Mouse (Mus musculus): ENCODE measurements around the gene Lztfl1. TPM values are rescaled to one million over a fixed set of nuclear protein-coding genes. Genes with fewer than 3 reads are reported as not detected.
"Not testable (repeated sequence)": the region's sequence is repeated elsewhere in the genome, so short reads cannot be mapped to it uniquely, and the experiment has no call there.

The Lztfl1 gene
- 43.7 and 46.3 TPM in 2 replicates for total RNA-seq (2021)
- long read RNA-seq, experiment 1, full-length matches to known transcripts, result 26 of 45 reads
- long read RNA-seq, experiment 1, partial matches to known transcripts, result 14 of 45 reads
- long read RNA-seq, experiment 1, other reads (novel, unspliced or antisense), result 5 of 45 reads
- long read RNA-seq, experiment 2, full-length matches to known transcripts, result 19 of 23 reads
- long read RNA-seq, experiment 2, partial matches to known transcripts, result 4 of 23 reads
- long read RNA-seq, experiment 2, other reads (novel, unspliced or antisense), result 0 of 23 reads

DNA sequence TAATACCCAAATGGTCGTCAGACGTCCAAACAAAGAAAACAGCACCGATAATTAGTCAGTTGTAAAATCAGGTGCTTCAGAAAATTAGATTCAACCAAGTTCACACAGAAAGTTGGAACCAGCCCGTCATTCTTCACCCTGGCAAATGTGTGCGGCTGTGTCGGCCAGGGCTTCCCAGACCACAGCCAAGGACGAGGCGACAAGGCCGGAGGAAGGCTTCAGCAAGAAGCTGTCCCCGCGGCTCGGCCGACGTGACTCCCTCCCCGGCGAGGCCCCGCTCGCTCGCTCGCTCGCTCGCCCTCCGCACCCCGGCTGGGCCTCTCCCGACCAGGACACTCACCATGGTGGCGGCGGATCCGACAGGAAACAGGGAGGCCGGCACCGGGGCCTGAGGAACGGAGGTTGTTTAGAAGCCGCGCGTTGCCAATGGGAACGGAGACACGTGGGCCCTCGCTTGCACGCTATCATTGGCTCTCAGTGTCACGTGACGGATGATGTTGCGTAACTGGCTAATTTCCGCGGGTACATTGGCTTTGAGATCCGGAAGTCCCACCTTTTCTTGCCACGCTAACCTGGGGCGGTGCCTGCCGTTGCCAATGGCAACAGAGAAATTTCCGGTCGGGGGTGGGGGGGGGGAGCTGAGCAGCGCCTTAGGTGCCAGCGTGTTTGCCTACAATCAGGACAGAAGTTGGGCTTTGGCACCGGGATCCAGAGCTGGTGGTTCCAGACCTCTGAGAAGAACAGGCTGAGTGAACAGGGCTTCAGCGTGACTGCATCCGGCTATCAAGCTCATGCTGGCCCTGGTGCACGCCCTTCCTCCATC lies at the start of gene Lztfl1:
Lztfl1 (minus strand) TSS at position 512 of the 823 bp plus-strand sequence.
- DNase-seq, result peak; percentile 98

DNA sequence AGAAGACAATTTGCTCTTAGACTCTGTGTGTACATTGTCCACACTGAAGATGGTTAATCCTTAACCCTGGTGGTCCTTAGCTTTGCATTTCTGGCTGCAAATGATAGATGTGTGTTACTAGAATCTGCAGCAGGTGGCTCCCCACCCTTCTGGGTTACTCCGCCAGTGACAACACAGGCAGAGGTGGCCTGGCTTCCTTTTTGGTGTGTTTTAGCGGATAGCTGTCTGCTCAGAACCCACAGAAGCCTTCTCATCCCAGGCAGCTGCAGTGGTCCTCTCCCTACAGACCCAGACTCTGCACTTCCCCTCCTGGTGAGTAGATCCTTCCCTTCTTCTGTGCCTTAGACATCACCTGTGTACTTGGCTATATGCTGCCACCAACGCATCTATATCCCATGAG lies 49.5 kb upstream of the Lztfl1 start:
- DNase-seq, result no peak

DNA sequence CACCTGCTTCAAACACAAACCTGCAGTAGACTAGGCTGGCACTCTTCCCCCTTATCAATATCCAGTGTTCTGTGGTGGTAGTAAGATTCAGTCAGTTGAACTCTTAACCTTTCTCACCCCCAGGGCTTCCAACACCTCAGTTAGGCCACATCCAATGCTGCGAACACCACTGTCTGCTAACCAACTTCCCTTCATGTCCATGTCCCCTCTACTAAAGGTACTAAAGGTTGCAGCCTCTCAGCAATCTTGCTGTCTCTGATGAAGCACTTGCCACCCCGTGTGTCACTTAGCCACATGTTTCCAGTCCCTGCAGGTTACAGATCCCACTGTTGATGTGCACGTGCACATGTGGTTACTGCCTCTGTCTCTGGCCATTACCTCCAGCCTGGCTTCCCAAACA lies 46.3 kb upstream of the Lztfl1 start:
- no peak for DNase-seq

DNA sequence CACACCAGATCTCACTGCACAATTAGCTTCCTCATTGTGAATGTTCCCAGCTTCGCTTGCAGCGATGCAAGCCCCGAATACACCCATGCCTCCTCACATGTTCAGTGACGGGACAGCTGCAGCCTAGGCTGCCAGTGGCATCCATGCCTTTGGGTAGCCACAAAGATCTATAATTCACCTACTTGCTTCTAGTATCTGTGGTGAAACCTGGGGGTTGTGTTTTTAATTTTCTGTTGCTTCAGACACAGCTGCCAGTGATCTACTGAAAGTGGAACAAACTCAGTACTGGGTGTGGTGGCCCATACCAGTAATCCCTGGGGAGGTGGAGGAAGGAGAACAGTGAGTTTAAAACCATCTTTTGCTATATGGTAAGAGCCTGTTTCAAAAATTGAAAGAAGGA lies 45.4 kb upstream of the Lztfl1 start:
- peak; percentile 10 for DNase-seq

DNA sequence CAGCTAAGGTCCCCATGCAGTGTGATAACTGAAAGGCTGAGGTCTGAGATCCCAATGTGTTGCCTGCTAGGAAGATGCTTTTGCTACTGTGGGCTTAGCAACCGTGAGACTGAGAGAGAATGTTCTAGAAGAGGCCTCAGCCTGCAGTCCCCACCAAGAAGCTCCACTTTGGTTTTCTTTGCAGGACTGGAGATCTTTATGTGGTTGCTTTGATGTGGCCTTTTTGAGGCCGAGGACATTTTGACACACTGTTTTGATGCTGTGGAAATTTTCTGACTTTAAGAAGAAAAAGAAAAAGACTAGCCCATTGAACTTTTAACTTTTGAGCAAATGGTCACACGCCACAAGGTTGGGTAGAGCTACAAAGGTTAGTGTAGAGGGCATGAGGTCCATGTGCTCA lies 43.3 kb upstream of the Lztfl1 start:
- DNase-seq, result no peak

DNA sequence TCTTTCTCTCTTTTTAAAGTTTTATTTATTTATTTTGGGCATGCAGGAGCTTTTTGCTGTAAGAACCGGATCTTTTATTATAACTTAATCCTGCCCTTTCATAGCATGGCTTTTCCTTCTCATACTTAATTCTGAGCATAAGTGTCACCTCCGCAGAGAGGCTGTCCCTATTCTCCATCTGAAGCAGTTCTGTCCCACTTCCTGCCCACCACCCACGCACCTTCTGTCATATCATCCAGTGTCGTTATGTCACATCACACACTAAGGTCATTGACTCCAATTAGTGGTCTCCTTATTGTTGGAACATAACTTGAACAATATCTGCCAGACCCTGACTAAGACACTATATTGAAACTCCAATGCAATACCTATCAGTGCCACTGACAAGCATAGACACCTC lies 41.1 kb upstream of the Lztfl1 start:
- DNase-seq, result no peak

DNA sequence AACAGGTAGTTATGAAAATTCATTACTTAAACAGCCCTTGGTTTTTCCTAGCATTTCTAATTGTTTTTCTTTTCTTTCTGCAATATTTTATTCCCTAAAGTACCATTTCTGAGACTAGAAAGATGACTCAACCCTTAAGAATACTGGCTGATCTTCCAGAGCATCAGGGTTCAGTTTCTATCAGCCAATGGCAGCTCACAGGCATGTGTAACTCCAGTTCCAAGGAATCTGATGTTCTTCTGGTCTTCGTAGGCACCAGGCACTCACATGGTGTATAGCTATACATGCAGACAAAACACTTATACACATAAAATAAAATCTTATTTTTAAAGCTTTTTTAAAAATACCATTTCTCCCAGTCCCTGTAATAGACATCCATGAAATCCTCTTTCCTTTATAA lies 40.7 kb upstream of the Lztfl1 start:
- no peak for DNase-seq

DNA sequence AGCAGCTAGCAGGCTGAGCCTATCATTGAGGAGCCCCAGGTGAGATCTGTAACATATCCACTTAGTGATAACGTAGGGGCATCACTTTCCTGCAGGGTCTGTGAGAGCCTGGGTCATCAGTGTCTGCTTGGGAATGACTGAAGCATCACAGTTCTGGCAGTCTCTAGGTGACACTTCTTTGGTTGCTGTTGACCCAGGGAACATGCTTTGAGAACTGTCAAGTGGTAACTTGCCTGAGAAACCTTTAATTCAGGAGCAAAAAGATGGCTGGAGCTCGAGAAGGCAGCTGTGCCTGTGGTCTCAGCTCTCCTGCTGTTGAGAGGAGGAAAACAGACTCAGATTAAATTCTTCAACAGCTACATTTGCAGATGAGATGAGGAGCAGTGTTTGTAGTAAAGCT lies 39.8 kb upstream of the Lztfl1 start:
- no peak for DNase-seq

DNA sequence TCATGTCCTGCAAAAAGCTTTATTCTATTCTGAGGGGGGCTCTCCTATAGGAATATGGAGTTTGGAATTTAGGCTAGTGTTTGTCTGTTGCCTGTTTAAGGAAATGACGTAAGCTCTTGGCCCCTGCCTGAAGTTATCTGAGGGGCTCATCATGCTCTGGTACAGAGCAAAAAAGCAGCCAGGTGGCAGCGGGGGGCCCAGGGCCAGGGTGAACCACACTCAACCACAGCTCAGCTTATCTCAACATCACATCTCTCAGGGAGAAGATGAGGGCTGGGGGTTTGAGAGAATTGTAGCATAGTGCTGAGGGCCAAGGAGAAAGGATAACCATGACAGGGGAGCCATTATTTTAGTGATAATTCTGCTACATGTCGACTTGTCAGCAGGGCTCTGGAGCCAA lies 39.3 kb upstream of the Lztfl1 start:
- DNase-seq, result no peak

DNA sequence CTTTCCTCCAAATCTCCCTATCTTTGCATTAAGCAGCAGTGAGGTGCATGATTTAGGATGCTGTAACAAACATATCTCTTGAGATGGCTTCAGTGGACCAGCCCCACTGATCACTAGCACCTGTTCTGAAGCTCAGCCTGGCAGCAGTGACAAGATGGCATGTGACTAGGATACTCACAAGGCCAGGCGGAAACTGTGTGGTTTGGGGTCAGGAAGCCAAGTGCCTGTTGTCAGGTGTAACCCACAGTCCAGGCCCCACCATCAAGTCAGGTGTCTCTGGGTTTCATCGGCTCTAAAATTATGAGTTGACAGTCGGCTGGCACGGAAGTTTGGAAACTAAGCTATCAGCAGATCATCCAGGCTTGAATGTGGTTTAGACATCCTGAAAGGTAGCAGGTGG lies 36.8 kb upstream of the Lztfl1 start:
- DNase-seq, result peak; percentile 18

DNA sequence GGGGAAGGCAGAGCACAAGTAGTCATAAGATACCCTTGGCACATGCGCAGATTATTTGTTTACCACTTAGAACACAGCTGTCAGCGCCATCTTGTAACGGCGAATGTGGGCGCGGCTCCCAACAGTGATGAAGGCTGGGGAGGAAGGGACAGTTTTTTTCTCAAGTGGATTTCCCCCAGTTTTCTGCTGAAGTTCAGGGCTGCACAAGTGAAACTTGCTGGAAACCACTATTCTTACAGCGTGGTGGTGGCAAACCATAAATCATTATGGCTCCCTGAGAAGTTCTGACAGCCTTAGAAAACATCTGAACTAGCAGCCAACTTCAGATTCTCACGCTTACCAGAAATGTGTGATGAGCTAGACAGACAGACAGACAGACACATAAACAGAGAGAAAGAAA lies 32.2 kb upstream of the Lztfl1 start:
- DNase-seq, result not testable (repeated sequence)

DNA sequence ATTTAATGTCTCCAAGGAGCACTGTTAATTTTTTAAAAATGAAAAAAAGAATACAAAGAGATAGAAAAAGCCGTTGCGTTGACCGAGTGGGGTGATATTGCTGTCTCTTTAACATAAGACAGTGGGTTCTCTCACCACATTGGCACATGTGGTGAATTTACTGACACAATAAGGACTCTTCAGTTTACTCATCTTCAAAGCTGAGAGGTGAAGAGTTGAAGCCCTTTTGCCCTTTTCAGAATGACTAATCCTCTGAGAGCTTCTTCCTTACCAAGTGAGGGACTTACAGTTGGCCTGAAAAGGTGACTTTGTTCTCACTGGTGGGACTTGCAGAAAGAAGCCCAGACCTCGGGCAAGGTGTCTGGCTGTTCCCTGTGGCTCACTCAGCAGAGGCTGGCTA lies 23.3 kb upstream of the Lztfl1 start:
- no peak for DNase-seq

DNA sequence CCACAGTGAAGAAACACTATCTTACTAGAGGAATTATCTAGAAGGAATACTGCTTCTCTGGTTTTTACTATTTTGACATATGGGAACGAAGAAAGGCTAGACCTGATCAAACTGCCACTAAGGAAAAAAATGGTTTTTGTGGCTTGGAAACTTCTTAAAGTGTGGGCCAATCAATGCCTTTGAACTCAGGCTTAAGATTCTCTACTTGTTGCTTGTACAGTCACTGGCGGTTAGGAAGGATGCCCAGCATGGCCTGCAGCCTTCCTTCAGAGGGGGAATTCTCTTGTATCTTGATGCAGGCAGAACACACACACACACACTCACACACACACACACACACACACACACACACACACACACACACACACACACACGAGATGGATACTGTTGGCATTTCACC lies 16.6 kb upstream of the Lztfl1 start:
- no peak for DNase-seq

DNA sequence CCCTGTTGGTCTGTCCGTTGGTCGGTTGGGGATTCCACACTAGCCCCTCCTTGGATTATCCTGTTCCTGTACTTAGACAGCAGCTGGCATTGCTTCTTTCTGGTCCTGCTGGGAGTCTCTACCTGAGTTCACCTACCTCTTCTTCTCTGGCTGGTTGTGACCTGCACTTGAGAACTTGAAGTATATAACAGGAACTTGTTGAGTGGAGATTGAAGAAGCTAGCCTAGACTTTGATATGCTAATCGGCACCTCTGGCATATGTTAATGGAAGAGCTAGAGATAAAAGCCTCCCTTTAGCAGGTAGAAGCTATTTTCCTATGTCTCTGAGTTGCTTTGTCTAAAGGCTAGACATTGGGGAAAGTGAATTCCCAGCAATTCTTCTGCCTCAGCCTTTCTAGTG lies 13.8 kb upstream of the Lztfl1 start:
- no peak for DNase-seq

DNA sequence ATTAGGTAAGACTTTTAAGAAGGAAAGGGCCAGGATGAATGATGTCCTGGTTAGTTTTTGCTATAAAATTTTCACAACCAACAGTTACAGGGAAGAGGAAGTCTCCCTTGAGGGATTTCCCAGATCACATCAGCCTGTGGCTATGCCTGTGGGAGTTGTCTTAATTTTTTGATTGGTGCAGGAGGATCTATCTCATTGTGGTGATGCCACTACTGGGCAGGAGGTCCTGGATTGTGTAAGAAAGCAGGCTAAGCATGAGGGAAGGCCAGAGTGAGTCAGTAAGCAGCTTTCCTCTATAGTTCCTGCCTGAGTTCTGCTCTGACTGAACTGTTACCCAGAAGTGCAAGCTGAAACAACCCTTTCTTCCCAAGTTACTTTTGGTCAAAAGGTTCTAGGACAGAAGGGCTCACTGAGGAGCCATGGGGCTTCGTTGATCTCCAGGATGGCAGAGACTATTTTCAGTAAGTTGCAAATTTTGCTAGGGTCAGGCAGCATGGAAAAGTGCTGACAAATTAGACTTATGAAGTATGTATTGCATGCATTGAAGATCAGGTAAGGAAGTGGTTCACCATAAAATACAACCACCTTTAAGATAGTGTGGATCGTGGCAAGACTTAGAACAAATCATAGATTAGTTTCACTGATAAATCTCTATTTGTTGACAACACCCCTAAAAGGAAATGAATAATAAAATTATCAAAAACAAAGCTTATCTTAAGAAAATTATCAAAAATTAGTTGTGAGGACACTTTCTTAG lies 5.4 kb upstream of the Lztfl1 start:
- DNase-seq, result no peak

DNA sequence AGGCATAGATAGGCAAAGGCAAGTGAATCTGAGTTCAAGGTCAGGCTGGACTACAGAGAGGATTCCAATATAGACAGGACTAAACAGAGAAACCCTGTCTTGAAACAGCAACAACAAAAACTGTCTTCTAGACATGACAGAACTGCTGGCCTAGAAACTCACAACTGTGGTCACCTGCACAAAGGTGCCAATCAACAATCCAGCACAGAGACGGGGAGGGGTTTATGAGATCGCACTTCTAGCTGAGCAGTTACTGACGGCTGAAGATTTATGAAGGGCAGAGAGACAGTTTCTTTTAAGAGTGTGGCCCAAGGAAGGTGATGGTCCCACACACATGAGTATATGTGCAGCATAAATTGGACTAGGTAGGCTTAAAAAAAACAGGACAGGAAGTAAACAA lies 1.2 kb downstream of the Lztfl1 start:
- DNase-seq, result peak; percentile 13

DNA sequence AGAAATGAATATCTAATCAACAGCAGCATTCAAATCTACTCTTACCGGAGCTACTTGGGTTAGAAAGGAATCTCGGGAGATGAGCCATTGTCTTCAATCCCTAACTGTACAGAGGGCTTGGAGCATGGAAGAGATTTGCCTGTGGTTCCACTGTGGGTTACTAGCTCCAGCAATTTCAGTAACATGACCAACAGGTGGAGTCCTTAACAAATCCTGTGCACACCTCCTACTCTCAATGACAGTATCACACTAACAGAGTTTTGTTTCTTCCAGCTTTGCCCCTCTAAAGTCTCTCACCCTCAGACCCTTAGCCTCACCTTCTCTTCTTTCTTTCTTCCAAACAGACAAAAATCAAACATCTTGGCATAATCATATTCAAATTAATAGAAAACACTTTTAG lies 4.4 kb downstream of the Lztfl1 start:
- no peak for DNase-seq

DNA sequence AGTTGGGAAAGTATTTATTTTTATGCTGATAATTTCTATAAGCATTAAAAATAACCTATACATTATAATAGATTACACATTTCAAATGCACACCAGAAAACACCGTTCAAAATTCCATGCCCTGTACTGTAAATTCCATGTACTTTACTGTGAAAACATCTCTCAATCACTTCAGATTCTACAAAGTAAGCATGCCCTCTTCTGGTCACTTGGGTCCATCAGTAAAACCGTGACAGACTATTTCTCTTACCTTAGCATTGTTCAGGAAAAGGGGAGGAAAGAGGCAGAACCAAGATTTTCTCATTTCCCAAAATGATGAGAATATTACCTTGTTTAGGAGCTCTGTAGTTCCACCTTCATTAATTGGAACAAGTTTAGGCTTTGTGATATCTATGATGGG lies 8.3 kb downstream of the Lztfl1 start:
- no peak for DNase-seq

DNA sequence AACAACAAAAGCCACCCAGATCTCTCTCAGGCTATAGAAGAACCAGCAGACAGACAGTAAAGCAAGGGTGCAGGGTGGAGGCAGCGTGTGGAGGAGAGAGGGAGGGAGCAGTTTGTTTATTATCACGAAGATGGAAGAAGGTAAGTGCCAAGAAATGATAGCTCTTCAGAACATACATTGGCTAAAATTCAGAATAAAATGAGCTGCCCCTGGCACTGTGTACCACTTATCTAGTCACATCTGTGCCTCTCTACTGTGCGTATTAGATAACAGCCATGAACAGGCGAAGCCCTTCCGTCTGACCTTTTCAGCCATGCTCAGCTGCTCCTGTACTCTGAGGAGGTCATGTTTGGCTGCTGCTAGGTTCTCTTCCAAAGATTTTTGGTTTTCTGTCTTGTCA lies 15.7 kb downstream of the Lztfl1 start:
- no peak for DNase-seq

DNA sequence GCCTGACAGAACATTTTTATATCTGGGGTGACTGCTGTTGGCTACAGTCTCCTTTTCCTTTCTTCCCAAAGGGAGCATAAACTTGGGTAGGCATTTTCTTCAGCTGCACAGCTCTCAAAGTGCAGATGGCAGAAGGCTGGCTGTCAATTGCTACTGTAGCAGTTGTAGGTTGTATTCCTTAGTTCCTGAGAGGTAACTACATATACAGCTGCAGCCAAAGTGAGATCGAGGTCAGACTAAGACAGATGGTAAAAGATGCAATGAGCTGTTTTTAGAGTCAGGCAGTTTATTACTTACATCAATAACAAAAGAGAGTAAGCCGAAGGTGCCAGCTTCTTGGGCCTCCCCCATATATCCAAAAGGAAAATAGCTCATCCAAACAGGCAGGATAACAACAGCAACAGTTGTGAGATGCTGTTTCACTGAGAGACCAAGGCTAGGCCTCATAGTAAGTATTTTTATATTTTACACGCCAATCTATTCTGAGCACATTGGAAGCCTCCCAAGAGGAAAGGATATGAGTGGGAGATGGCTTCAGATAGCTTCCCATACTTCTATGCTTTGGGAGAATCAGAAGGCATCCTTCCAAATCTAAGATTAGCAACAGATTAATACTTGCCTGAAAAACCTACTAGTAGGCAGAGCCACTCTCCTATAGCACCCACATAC lies 21.7 kb downstream of the Lztfl1 start:
- no peak for DNase-seq

DNA sequence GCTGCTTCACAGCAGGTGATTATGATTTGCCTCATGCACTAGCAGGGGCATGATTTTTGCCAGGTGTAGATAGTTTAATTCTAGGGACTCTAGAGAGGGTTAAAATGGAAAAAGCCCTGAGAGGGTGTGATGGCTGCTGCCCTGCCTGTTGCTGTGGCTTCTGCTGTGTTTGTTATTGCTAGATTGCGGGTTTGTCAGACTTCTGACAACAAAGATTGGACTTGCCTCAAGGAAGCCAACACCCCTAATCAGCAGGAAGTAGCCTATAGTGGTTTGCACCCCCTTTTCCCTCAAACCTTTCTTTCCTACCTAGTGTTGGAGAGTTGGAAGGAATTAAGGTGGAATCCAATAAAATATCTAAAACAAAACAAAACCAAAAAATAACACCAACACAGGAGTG lies 29.3 kb downstream of the Lztfl1 start:
- DNase-seq, result no peak

DNA sequence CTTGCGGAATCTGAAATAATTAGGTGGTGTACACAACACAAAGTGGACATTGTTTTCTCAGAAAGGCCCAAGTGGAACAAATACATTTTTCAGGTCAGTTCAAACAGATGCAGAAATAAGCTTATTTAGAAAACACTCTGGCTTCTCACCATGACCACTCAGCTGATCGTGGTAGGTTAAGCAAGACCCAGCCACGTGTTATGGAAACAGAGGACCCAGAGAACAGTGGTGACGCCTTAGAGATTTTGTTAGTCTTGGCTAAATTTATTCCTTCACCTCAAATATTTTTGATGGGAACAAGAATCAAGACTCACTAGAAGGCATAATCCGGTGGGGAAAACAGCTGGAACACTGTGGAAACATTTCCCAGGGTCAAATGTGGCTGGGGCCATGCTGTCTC lies 31.3 kb downstream of the Lztfl1 start:
- no peak for DNase-seq

DNA sequence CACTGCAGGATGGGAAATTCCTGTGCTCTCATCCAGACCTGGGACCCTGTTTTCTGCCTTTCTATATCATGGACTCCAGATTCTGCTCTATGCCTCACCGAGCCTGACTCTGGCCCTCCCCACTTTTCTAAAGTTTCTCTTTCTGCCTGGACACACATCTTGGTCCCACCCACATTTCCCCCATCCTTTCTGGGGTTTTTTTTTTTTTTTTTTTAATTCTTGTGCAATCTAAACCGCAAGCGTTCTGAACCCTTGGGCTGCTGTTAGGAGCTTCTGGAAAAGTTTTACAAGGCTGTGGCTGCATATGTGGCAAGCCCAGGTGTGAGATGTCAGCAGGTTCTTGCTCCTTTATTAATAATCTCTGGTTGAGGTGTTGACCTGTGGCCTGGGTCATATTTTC lies 33.8 kb downstream of the Lztfl1 start:
- no peak for DNase-seq

All from adrenal gland, postnatal 14 days (tissue).